Mouse (Mus musculus): ENCODE results near the gene Ptger2. TPM values are rescaled to one million over a fixed set of nuclear protein-coding genes. Genes with fewer than 3 reads are reported as not detected.
"Not testable (repeated sequence)": the region's sequence is repeated elsewhere in the genome, so short reads cannot be mapped to it uniquely, and the experiment has no call there.

Gene Ptger2
- polyA plus RNA-seq (2017; shearing (Covaris generic)), result 10 to 100 TPM; 53.3 to 78.7 TPM

GRCm38 (mm10) chr14:44987674-44988355, at the start of gene Ptger2:
Ptger2 (plus strand) TSS chr14:44988195.
- not testable (repeated sequence) for ATAC-seq

- ATAC-seq, result no peak
These were observed 27.2 kb upstream of the Ptger2 start for GRCm38 (mm10) chr14:44960746-44961145.

GRCm38 (mm10) chr14:44977278-44977677, 10.7 kb upstream of the Ptger2 start:
- peak; percentile 73 for ATAC-seq

GRCm38 (mm10) chr14:44979887-44980286, 8.1 kb upstream of the Ptger2 start:
- no peak for ATAC-seq

- peak; percentile 64 for ATAC-seq
These were observed 6.5 kb upstream of the Ptger2 start for GRCm38 (mm10) chr14:44981490-44981889.

GRCm38 (mm10) chr14:44984106-44984505, 3.9 kb upstream of the Ptger2 start:
- no peak for ATAC-seq

GRCm38 (mm10) chr14:44986248-44986647, 1.7 kb upstream of the Ptger2 start:
- no peak for ATAC-seq

GRCm38 (mm10) chr14:44988456-44989016, 541 bp downstream of the Ptger2 start:
- ATAC-seq, result peak; percentile 76

GRCm38 (mm10) chr14:44989017-44989721, 1.2 kb downstream of the Ptger2 start:
- peak; percentile 9 for ATAC-seq

- ATAC-seq, result peak; percentile 44
These were observed 1.8 kb downstream of the Ptger2 start for GRCm38 (mm10) chr14:44989751-44990150.

GRCm38 (mm10) chr14:44994337-44994736, 6.3 kb downstream of the Ptger2 start:
- ATAC-seq, result no peak

GRCm38 (mm10) chr14:45000086-45000769, 12.2 kb downstream of the Ptger2 start:
- no peak for ATAC-seq

- ATAC-seq, result peak; percentile 64
These were observed 17.8 kb downstream of the Ptger2 start for GRCm38 (mm10) chr14:45005698-45006283.

- peak; percentile 22 for ATAC-seq
These were observed 21.2 kb downstream of the Ptger2 start for GRCm38 (mm10) chr14:45009242-45009641.

GRCm38 (mm10) chr14:45011260-45011659, 23.3 kb downstream of the Ptger2 start:
- no peak for ATAC-seq

- no peak for ATAC-seq
These were observed 23.7 kb downstream of the Ptger2 start for GRCm38 (mm10) chr14:45011671-45012070.

- ATAC-seq, result no peak
These were observed 33.6 kb downstream of the Ptger2 start for GRCm38 (mm10) chr14:45021551-45021950.

- ATAC-seq, result peak; percentile 46
These were observed 46.3 kb downstream of the Ptger2 start for GRCm38 (mm10) chr14:45034293-45034692.

GRCm38 (mm10) chr14:45036579-45036978, 48.6 kb downstream of the Ptger2 start:
- ATAC-seq, result no peak

- peak; percentile 29 for ATAC-seq
These were observed 50.1 kb downstream of the Ptger2 start for GRCm38 (mm10) chr14:45038052-45038451.

- ATAC-seq, result peak; percentile 82
These were observed 53.0 kb downstream of the Ptger2 start for GRCm38 (mm10) chr14:45040851-45041475.

- no peak for ATAC-seq
These were observed 60.1 kb downstream of the Ptger2 start for GRCm38 (mm10) chr14:45048128-45048527.
